Mouse (Mus musculus) embryonic facial prominence, embryonic 13.5 days (tissue): Measurements from ENCODE around the gene Slc39a1. TPM values are rescaled to one million over a fixed set of nuclear protein-coding genes. Genes with fewer than 3 reads are reported as not detected.

ENCODE experiments used
- ATAC-seq: fragments of 200-750 bp; cut with Nextera tagmentation; 2 replicates; pipeline ENCODE4 v1.8.0; 2017; ENCODE audit warnings: low read depth; ENCODE audit not compliant: insufficient number of reproducible peaks, insufficient read depth, low FRiP score, low TSS enrichment
- H3K27ac ChIP-seq: fragments of 300-500 bp; sonication (generic); 2 replicates; pipeline ENCODE4 v1.5.1; 2015; ENCODE audit warnings: moderate library complexity, mild to moderate bottlenecking, inconsistent platforms
- H3K27me3 ChIP-seq: fragments of 300-500 bp; sonication (generic); 2 replicates; pipeline ENCODE4 v1.6.1; 2015; ENCODE audit warnings: mild to moderate bottlenecking, inconsistent platforms
- H3K36me3 ChIP-seq: fragments of 300-500 bp; sonication (generic); 2 replicates; pipeline ENCODE4 v1.6.1; 2015; ENCODE audit warnings: mild to moderate bottlenecking, inconsistent platforms
- H3K4me1 ChIP-seq: fragments of 300-500 bp; sonication (generic); 2 replicates; pipeline ENCODE4 v1.6.1; 2015; ENCODE audit warnings: inconsistent platforms
- H3K4me2 ChIP-seq: fragments of 300-500 bp; sonication (generic); 2 replicates; pipeline ENCODE4 v1.6.1; 2015; ENCODE audit warnings: moderate library complexity, mild to moderate bottlenecking, inconsistent platforms
- H3K4me3 ChIP-seq: fragments of 300-500 bp; sonication (generic); 2 replicates; pipeline ENCODE4 v1.5.1; 2015; ENCODE audit warnings: mild to moderate bottlenecking, inconsistent platforms
- H3K9ac ChIP-seq: fragments of 300-500 bp; sonication (generic); 2 replicates; pipeline ENCODE4 v1.6.1; 2015; ENCODE audit warnings: mild to moderate bottlenecking, inconsistent platforms
- H3K9me3 ChIP-seq: fragments of 300-500 bp; sonication (generic); 2 replicates; pipeline ENCODE4 v1.6.1; 2016; ENCODE audit warnings: inconsistent platforms
- WGBS: fragments of 180-500 bp; shearing (Covaris S2); methylation state at CpG from one replicate; pipeline ENCODE4 v1.1.7; 2015; ENCODE audit warnings: mixed read lengths; 5-methylcytosine and 5-hydroxymethylcytosine counted together
- polyA plus RNA-seq: library from polyadenylated mRNA; unstranded; fragments of >200 nt; fragmentation: Nextera tagmentation; extraction: Ambion mirVana; gene quantifications from 2 replicates; pipeline ENCODE4 v1.2.1, GENCODE M21; 2015

The Slc39a1 gene
- polyA plus RNA-seq = 86.2 and 92.6 TPM in 2 replicates

- under 1% methylated on average over 41 of the region's 44 CpGs for WGBS
- H3K27me3 ChIP-seq = no peaks in the 10 kb centered on the region
Measured at GRCm38 (mm10) chr3:90247960-90248745, at the start of gene Slc39a1. Gene Slc39a1 (plus strand): TSS chr3:90248172.

GRCm38 (mm10) chr3:90202884-90203283, 45.1 kb upstream of the Slc39a1 start:
- no peak overlapping the region for H3K4me2 ChIP-seq
- no peak for ATAC-seq
- no peaks in the 10 kb centered on the region for H3K9me3 ChIP-seq
- no peaks in the 10 kb centered on the region for H3K4me1 ChIP-seq
- no peak overlapping the region for H3K4me3 ChIP-seq
- peaks cover 4% of the 10 kb centered on the region for H3K36me3 ChIP-seq
- no peaks in the 10 kb centered on the region for H3K27me3 ChIP-seq
- H3K27ac ChIP-seq = no peak overlapping the region
- 83% methylated on average over 1 of the region's 1 CpGs for WGBS
- H3K9ac ChIP-seq = no peak overlapping the region

More at GRCm38 (mm10) chr3:90247960-90248745, at the start of gene Slc39a1:
- peaks cover 29% of the 10 kb centered on the region for H3K4me1 ChIP-seq
- peak within 1 kb of the TSS; percentile 77 for H3K4me3 ChIP-seq
- ATAC-seq = peak; percentile 91
- H3K4me2 ChIP-seq = peak within 1 kb of the TSS; percentile 92
- H3K9ac ChIP-seq = peak within 1 kb of the TSS; percentile 89
- peak within 1 kb of the TSS; percentile 93 for H3K27ac ChIP-seq
- peaks cover 25% of the 10 kb centered on the region for H3K36me3 ChIP-seq
- H3K9me3 ChIP-seq = no peaks in the 10 kb centered on the region

GRCm38 (mm10) chr3:90203619-90204018, 44.4 kb upstream of the Slc39a1 start:
- Histone ChIP-seq H3K4me1 (no peaks in the 10 kb centered on the region), H3K27me3 (no peaks in the 10 kb centered on the region), H3K9me3 (no peaks in the 10 kb centered on the region), H3K9ac (no peak overlapping the region), H3K27ac (no peak overlapping the region), H3K4me2 (no peak overlapping the region), H3K36me3 (peaks cover 12% of the 10 kb centered on the region), H3K4me3 (no peak overlapping the region)
- no peak for ATAC-seq
- 73% methylated on average over 5 of the region's 5 CpGs for WGBS

- Histone ChIP-seq H3K27me3 (no peaks in the 10 kb centered on the region), H3K9ac (no peak overlapping the region), H3K36me3 (peaks cover 21% of the 10 kb centered on the region), H3K4me3 (no peak overlapping the region), H3K9me3 (no peaks in the 10 kb centered on the region), H3K4me1 (peaks cover under 1% of the 10 kb centered on the region; the same call in 1 of the 2 replicates), H3K27ac (no peak overlapping the region), H3K4me2 (no peak overlapping the region)
- ATAC-seq = no peak
- 93% methylated on average over 2 of the region's 2 CpGs for WGBS
Measured at GRCm38 (mm10) chr3:90204582-90204981, 43.4 kb upstream of the Slc39a1 start.

- Histone ChIP-seq H3K27me3 (no peaks in the 10 kb centered on the region), H3K4me2 (no peak overlapping the region), H3K27ac (no peak overlapping the region), H3K9ac (no peak overlapping the region), H3K4me3 (no peak overlapping the region), H3K9me3 (no peaks in the 10 kb centered on the region), H3K36me3 (peaks cover 51% of the 10 kb centered on the region), H3K4me1 (peaks cover 22% of the 10 kb centered on the region)
- 73% methylated on average over 2 of the region's 2 CpGs for WGBS
- ATAC-seq = 0 out of 2 replicates have a peak, but pooled peaks have one; percentile 38
Measured at GRCm38 (mm10) chr3:90208662-90209061, 39.3 kb upstream of the Slc39a1 start.

- H3K9ac ChIP-seq = 0 out of 2 replicates have a peak overlapping the region, but pooled peaks have one; percentile 8
- 92% methylated on average over 5 of the region's 5 CpGs for WGBS
- H3K36me3 ChIP-seq = peaks cover 51% of the 10 kb centered on the region
- no peak for ATAC-seq
- H3K4me2 ChIP-seq = no peak overlapping the region
- no peak overlapping the region for H3K4me3 ChIP-seq
- H3K27ac ChIP-seq = no peak overlapping the region
- H3K9me3 ChIP-seq = no peaks in the 10 kb centered on the region
- H3K27me3 ChIP-seq = no peaks in the 10 kb centered on the region
- peaks cover 29% of the 10 kb centered on the region for H3K4me1 ChIP-seq
Measured at GRCm38 (mm10) chr3:90209908-90210566, 37.9 kb upstream of the Slc39a1 start.

GRCm38 (mm10) chr3:90211475-90212398, 36.2 kb upstream of the Slc39a1 start:
- WGBS = 69% methylated on average over 13 of the region's 13 CpGs
- Histone ChIP-seq H3K36me3 (peaks cover 51% of the 10 kb centered on the region), H3K4me3 (peak overlapping the region; percentile 85), H3K9ac (peak overlapping the region; percentile 94), H3K27me3 (no peaks in the 10 kb centered on the region), H3K9me3 (no peaks in the 10 kb centered on the region), H3K4me1 (peaks cover 29% of the 10 kb centered on the region), H3K27ac (no peak overlapping the region; the same call in 1 of the 2 replicates), H3K4me2 (peak overlapping the region; percentile 93)
- no peak for ATAC-seq

- ATAC-seq = no peak
- Histone ChIP-seq H3K27me3 (no peaks in the 10 kb centered on the region), H3K27ac (peak overlapping the region; percentile 90; the same call in 1 of the 2 replicates), H3K9ac (peak overlapping the region; percentile 94), H3K9me3 (no peaks in the 10 kb centered on the region), H3K4me2 (peak overlapping the region; percentile 93), H3K4me3 (peak overlapping the region; percentile 85), H3K36me3 (peaks cover 48% of the 10 kb centered on the region), H3K4me1 (peaks cover 29% of the 10 kb centered on the region)
- 12% methylated on average over 5 of the region's 5 CpGs for WGBS
Measured at GRCm38 (mm10) chr3:90212723-90213122, 35.2 kb upstream of the Slc39a1 start.

- ATAC-seq = peak; percentile 81
- WGBS = under 1% methylated on average over 42 of the region's 42 CpGs
- Histone ChIP-seq H3K4me3 (peak within 1 kb of the TSS; percentile 85), H3K27ac (peak within 1 kb of the TSS; percentile 90), H3K4me1 (peaks cover 29% of the 10 kb centered on the region), H3K9me3 (no peaks in the 10 kb centered on the region), H3K27me3 (no peaks in the 10 kb centered on the region), H3K4me2 (peak within 1 kb of the TSS; percentile 93), H3K36me3 (peaks cover 41% of the 10 kb centered on the region), H3K9ac (peak within 1 kb of the TSS; percentile 94)
Measured at GRCm38 (mm10) chr3:90213377-90213866, 34.5 kb upstream of the Slc39a1 start, which contains the start of the genes Rps27 and Rab13. Gene Rps27 (minus strand): TSS chr3:90213651. Gene Rab13 (plus strand): TSS chr3:90213695.

GRCm38 (mm10) chr3:90213956-90214684, 33.9 kb upstream of the Slc39a1 start:
- Histone ChIP-seq H3K4me2 (peak overlapping the region; percentile 93), H3K36me3 (peaks cover 34% of the 10 kb centered on the region), H3K9me3 (no peaks in the 10 kb centered on the region), H3K4me1 (peaks cover 29% of the 10 kb centered on the region), H3K27me3 (no peaks in the 10 kb centered on the region), H3K27ac (peak overlapping the region; percentile 62; the same call in 1 of the 2 replicates), H3K4me3 (peak overlapping the region; percentile 85), H3K9ac (peak overlapping the region; percentile 94)
- ATAC-seq = no peak
- WGBS = 10% methylated on average over 12 of the region's 12 CpGs
